Mouse (Mus musculus) C2C12 (cell line): Measurements from ENCODE around the gene Cmah.

Experiments
- CEBPB ChIP-seq: IDR thresholded peaks from one replicate; pipeline ENCODE4 v1.6.1; 2011; ENCODE audit warnings: low read depth, mild to moderate bottlenecking, control low read depth, moderate library complexity
- CTCF ChIP-seq: IDR thresholded peaks from one replicate; pipeline ENCODE4 v1.5.1; 2011; ENCODE audit not compliant: control insufficient read depth, insufficient read depth, insufficient read length
- FOSL1 ChIP-seq: IDR thresholded peaks from one replicate; pipeline ENCODE4 v1.8.0; 2011; ENCODE audit warnings: mild to moderate bottlenecking, low read length; ENCODE audit not compliant: poor library complexity, insufficient read depth, severe bottlenecking
- MAX ChIP-seq: IDR thresholded peaks from one replicate; pipeline ENCODE4 v1.6.1; 2011; ENCODE audit warnings: mild to moderate bottlenecking, control low read depth
- MYOD1 ChIP-seq: IDR thresholded peaks from one replicate; pipeline ENCODE4 v1.6.1; 2011; ENCODE audit warnings: low read depth; ENCODE audit not compliant: control insufficient read depth, insufficient read length
- MYOG ChIP-seq: IDR thresholded peaks from one replicate; pipeline ENCODE4 v1.6.1; 2011; ENCODE audit not compliant: control insufficient read depth, insufficient read length; ENCODE audit errors: extremely low read depth
- USF1 ChIP-seq: IDR thresholded peaks from one replicate; pipeline ENCODE4 v1.6.1; 2011; ENCODE audit warnings: low read depth, mild to moderate bottlenecking, control low read depth, moderate library complexity

GRCm38 (mm10) chr13:24517757-24518156, 190.6 kb downstream of the Cmah start:
- no peak for TF ChIP-seq USF1
- TF ChIP-seq CTCF: no peak
- TF ChIP-seq MAX: no peak
- TF ChIP-seq MYOD1: no peak
- no peak for TF ChIP-seq CEBPB
- no peak for TF ChIP-seq FOSL1
- TF ChIP-seq MYOG: no peak
